Mouse (Mus musculus) spleen, postnatal 14 days (tissue): Measurements from ENCODE around the gene Cep57.
"Not testable (repeated sequence)": the region's sequence is repeated elsewhere in the genome, so short reads cannot be mapped to it uniquely, and the experiment has no call there.

Experiments
- DNase-seq, 2 experiments: peaks; one replicate each; pipeline ENCODE4 v3.0.0; 2021 to 2022; ENCODE audit warnings: low spot score in 2 of 2

Cep57 gene

DNA sequence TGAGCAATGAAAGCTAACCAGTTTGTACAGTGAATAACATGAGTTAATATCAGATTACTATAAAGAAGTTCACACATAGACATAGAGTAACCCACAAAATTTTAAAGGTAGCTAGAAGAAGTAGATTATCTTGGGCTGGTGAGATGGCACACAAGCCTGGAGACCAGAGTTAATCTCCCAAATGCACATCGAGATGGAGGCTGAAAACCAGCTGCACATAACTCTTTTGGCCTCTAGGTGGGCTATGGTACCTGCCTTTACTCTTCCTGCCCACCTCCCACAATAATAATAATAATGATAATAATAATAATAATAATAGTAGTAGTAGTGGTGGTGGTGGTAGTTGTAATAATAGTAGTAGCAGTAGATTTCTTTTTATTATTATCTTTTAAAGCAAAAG lies 32.6 kb downstream of the Cep57 start:
- DNase-seq: no peak

DNA sequence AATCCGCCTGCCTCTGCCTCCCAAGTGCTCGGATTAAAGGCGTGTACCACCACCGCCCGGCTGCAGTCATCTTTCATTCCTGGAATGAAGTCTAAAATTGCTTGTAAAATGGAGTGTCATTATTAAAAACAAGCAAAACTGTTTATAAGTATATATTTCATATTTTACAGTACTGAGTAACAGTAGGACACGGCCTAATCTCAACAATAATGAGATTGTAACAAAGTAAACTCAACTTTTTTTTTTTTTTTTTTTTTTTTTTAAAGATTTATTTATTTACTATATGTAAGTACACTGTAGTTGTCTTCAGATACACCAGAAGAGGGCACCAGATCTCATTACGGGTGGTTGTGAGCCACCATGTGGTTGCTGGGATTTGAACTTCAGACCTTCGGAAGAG lies 36.0 kb downstream of the Cep57 start:
- not testable (repeated sequence) for DNase-seq

DNA sequence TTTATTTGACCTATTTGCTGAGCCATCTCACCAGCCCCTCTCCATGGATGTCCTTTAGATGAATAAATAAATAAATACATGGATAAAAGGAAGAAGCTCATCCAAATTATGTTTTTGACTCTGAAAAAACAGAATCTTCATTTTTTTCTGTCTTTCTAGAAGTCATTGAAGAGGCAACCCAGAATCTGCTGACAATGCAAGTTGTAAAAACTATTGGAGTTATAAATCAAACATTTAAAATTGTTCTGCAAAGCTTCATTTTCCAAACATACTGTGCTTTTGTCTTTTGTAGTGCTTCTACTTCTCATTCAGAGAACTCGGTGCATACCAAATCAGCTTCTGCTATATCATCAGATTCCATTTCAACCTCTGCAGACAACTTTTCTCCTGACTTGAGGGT lies 44.9 kb downstream of the Cep57 start:
- no peak for DNase-seq

DNA sequence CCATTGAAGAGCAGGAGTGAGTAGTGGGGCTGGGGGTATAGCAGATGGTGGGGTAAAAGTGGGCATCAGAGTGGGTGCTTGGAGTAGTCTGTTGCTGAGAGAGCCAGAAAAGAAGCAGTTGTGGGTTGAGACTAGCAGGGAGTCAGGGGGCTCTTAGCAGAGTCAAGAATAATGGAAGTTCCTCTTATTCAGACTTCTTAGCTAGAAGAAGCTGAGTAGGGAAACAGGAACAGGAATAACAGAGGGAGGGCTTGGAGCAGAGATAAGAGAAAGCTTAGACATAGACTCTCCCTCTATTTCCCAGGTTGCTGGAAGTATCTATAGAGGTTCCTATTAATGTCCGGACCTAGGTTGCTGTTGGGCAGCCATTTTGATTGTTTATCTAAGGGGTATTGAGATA lies 52.2 kb downstream of the Cep57 start:
- DNase-seq: no peak

DNA sequence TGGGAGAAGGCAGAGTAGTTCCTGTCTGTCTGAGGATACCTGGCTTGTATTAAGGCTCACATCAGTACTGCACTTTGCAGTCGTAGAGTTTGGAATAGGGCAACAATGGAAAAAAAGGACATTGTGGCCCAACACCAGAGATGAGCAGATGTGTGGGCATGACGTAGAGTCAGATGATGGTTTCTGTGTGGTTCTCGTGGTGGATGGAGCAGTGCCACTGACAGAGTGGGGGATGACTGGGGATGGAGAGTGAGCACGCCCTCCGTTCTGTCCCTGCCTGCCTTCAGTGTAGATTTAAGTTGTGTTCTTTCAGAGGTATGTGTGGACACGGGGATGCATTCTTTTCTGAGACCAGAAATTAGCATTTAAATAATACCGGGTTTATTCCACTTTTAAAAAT lies 60.3 kb downstream of the Cep57 start:
- DNase-seq: no peak

DNA sequence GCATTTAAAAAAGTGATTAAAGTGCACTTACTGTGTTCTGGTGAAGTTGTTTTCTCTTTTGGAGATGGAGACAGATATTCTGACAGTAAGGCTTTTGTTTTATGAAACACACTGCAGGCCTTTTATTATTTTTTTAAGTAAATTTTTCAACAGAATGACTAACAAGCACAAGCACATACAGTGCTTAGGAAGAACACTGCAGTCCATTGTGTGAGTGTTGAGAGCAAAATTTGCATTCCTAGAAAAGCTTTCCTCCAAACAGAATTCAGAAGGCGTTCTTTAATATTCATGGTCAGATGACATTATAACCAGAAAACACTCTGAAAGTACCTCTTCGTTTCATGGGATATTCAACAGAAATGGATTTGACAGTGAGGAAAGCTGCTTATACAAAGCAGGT lies 61.3 kb downstream of the Cep57 start:
- DNase-seq: no peak

DNA sequence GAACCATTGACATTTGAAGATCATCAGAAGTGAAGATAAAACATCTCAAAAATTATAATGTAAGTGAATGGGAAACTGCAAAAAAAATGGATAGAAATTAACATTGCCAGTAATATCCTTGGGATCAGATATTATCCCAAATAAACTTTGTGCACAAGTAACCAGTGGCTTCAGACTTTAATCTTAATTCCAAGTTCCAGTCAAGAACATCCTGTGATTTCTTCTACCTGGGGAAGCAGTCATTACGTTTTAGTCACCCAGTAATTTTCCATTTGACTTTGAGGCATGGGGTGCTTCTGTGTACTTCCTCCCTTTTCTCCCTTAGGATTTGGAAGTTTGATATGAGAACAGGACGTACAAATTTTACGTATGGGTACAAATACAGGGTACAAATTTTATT lies 66.5 kb downstream of the Cep57 start:
- no peak for DNase-seq
